Mouse (Mus musculus) limb, embryonic 13.5 days (tissue): ENCODE measurements around the gene Bend6. TPM values are rescaled to one million over a fixed set of nuclear protein-coding genes. Genes with fewer than 3 reads are reported as not detected.

Source experiments
- ATAC-seq: fragments of 200-750 bp; cut with Nextera tagmentation; 2 replicates; pipeline ENCODE4 v1.8.0; 2017; ENCODE audit warnings: low read depth, moderate number of reproducible peaks, moderate TSS enrichment; ENCODE audit not compliant: low FRiP score
- H3K27ac ChIP-seq: fragments of 300-500 bp; sonication (generic); 2 replicates; pipeline ENCODE4 v1.5.1; 2015; ENCODE audit warnings: inconsistent platforms, mild to moderate bottlenecking, moderate library complexity
- H3K27me3 ChIP-seq: fragments of 300-500 bp; sonication (generic); 2 replicates; pipeline ENCODE4 v1.6.1; 2015; ENCODE audit warnings: mild to moderate bottlenecking, inconsistent platforms
- H3K36me3 ChIP-seq: fragments of 300-500 bp; sonication (generic); 2 replicates; pipeline ENCODE4 v1.6.1; 2015; ENCODE audit warnings: inconsistent platforms, mild to moderate bottlenecking, moderate library complexity
- H3K4me1 ChIP-seq: fragments of 300-500 bp; sonication (generic); 2 replicates; pipeline ENCODE4 v1.6.1; 2015; ENCODE audit warnings: inconsistent platforms
- H3K4me2 ChIP-seq: fragments of 300-500 bp; sonication (generic); replicated peaks from 2 replicates; pipeline ENCODE4 v1.6.1; 2015; ENCODE audit warnings: inconsistent platforms, mild to moderate bottlenecking, moderate library complexity
- H3K4me3 ChIP-seq: fragments of 300-500 bp; sonication (generic); 2 replicates; pipeline ENCODE4 v1.5.1; 2015; ENCODE audit warnings: moderate library complexity, mild to moderate bottlenecking, inconsistent platforms
- H3K9ac ChIP-seq: fragments of 300-500 bp; sonication (generic); 2 replicates; pipeline ENCODE4 v1.6.1; 2015; ENCODE audit warnings: mild to moderate bottlenecking, inconsistent platforms
- H3K9me3 ChIP-seq: fragments of 300-500 bp; sonication (generic); 2 replicates; pipeline ENCODE4 v1.6.1; 2016; ENCODE audit warnings: inconsistent platforms
- WGBS: fragments of 180-500 bp; shearing (Covaris S2); methylation state at CpG from one replicate; pipeline ENCODE4 v1.1.7; 2015; 5-methylcytosine and 5-hydroxymethylcytosine counted together
- polyA plus RNA-seq: library from polyadenylated mRNA; unstranded; fragments of >200 nt; fragmentation: Nextera tagmentation; extraction: Ambion mirVana; gene quantifications from 2 replicates; pipeline ENCODE4 v1.2.1, GENCODE M21; 2015

Bend6 gene
- polyA plus RNA-seq, 1 experiment from 2014 or later: 1.7 TPM

GRCm38 (mm10) chr1:33903587-33903986 is 4.0 kb downstream of the Bend6 start:
- H3K4me1 ChIP-seq: peaks cover 4% of the 10 kb centered on the region
- H3K36me3 ChIP-seq: no peaks in the 10 kb centered on the region
- H3K4me2 ChIP-seq: peak overlapping the region; percentile 27
- H3K9me3 ChIP-seq: no peaks in the 10 kb centered on the region
- no peak overlapping the region for H3K4me3 ChIP-seq
- ATAC-seq: no peak
- H3K27me3 ChIP-seq: peaks cover 36% of the 10 kb centered on the region
- WGBS: 26% methylated on average over 9 of the region's 9 CpGs
- no peak overlapping the region for H3K27ac ChIP-seq
- H3K9ac ChIP-seq: no peak overlapping the region

- 67% methylated on average over 8 of the region's 8 CpGs for WGBS
- Histone ChIP-seq H3K36me3 (no peaks in the 10 kb centered on the region), H3K4me1 (no peaks in the 10 kb centered on the region), H3K4me2 (no peak overlapping the region), H3K9ac (no peak overlapping the region), H3K27ac (no peak overlapping the region), H3K27me3 (peaks cover 10% of the 10 kb centered on the region), H3K4me3 (no peak overlapping the region), H3K9me3 (no peaks in the 10 kb centered on the region)
- ATAC-seq: no peak
These were observed 7.4 kb downstream of the Bend6 start for GRCm38 (mm10) chr1:33900175-33900574.

GRCm38 (mm10) chr1:33898373-33898772 is 9.2 kb downstream of the Bend6 start:
- WGBS: 89% methylated on average over 6 of the region's 6 CpGs
- Histone ChIP-seq H3K4me2 (no peak overlapping the region), H3K9ac (no peak overlapping the region), H3K4me1 (no peaks in the 10 kb centered on the region), H3K27me3 (no peaks in the 10 kb centered on the region), H3K9me3 (no peaks in the 10 kb centered on the region), H3K36me3 (no peaks in the 10 kb centered on the region), H3K27ac (no peak overlapping the region), H3K4me3 (no peak overlapping the region)
- ATAC-seq: no peak

GRCm38 (mm10) chr1:33897426-33897825 is 10.2 kb downstream of the Bend6 start:
- H3K36me3 ChIP-seq: no peaks in the 10 kb centered on the region
- no peak for ATAC-seq
- H3K4me1 ChIP-seq: no peaks in the 10 kb centered on the region
- H3K27ac ChIP-seq: no peak overlapping the region
- 89% methylated on average over 11 of the region's 11 CpGs for WGBS
- no peak overlapping the region for H3K4me2 ChIP-seq
- H3K9me3 ChIP-seq: no peaks in the 10 kb centered on the region
- H3K4me3 ChIP-seq: no peak overlapping the region
- H3K27me3 ChIP-seq: no peaks in the 10 kb centered on the region
- H3K9ac ChIP-seq: no peak overlapping the region

- WGBS: 82% methylated on average over 4 of the region's 4 CpGs
- no peaks in the 10 kb centered on the region for H3K9me3 ChIP-seq
- no peaks in the 10 kb centered on the region for H3K4me1 ChIP-seq
- H3K27ac ChIP-seq: no peak overlapping the region
- no peaks in the 10 kb centered on the region for H3K36me3 ChIP-seq
- ATAC-seq: no peak
- H3K4me2 ChIP-seq: no peak overlapping the region
- H3K27me3 ChIP-seq: no peaks in the 10 kb centered on the region
- no peak overlapping the region for H3K9ac ChIP-seq
- no peak overlapping the region for H3K4me3 ChIP-seq
These were observed 10.9 kb downstream of the Bend6 start for GRCm38 (mm10) chr1:33896666-33897065.

- Histone ChIP-seq H3K9me3 (no peaks in the 10 kb centered on the region), H3K4me3 (no peak overlapping the region), H3K4me1 (no peaks in the 10 kb centered on the region), H3K27me3 (no peaks in the 10 kb centered on the region), H3K4me2 (no peak overlapping the region), H3K9ac (no peak overlapping the region), H3K36me3 (no peaks in the 10 kb centered on the region), H3K27ac (no peak overlapping the region)
- 77% methylated on average over 6 of the region's 6 CpGs for WGBS
- ATAC-seq: no peak
These were observed 11.5 kb downstream of the Bend6 start for GRCm38 (mm10) chr1:33896116-33896515.

GRCm38 (mm10) chr1:33892784-33893183 is 14.8 kb downstream of the Bend6 start:
- H3K9ac ChIP-seq: no peak overlapping the region
- ATAC-seq: no peak
- WGBS: 68% methylated on average over 10 of the region's 10 CpGs
- H3K4me2 ChIP-seq: no peak overlapping the region
- H3K36me3 ChIP-seq: no peaks in the 10 kb centered on the region
- no peak overlapping the region for H3K27ac ChIP-seq
- no peak overlapping the region for H3K4me3 ChIP-seq
- no peaks in the 10 kb centered on the region for H3K4me1 ChIP-seq
- H3K9me3 ChIP-seq: no peaks in the 10 kb centered on the region
- H3K27me3 ChIP-seq: no peaks in the 10 kb centered on the region

- Histone ChIP-seq H3K27ac (no peak overlapping the region), H3K9me3 (no peaks in the 10 kb centered on the region), H3K36me3 (no peaks in the 10 kb centered on the region), H3K4me1 (0 out of 2 replicates have a peak, but pooled peaks cover 4% of the 10 kb centered on the region), H3K4me2 (peak overlapping the region; percentile 56), H3K27me3 (no peaks in the 10 kb centered on the region), H3K9ac (no peak overlapping the region), H3K4me3 (peak overlapping the region; percentile 28)
- no peak for ATAC-seq
- WGBS: 14% methylated on average over 18 of the region's 18 CpGs
These were observed 24.3 kb downstream of the Bend6 start for GRCm38 (mm10) chr1:33883102-33883839.

GRCm38 (mm10) chr1:33878170-33878569 is 29.4 kb downstream of the Bend6 start:
- ATAC-seq: no peak
- H3K4me2 ChIP-seq: no peak overlapping the region
- H3K27me3 ChIP-seq: no peaks in the 10 kb centered on the region
- H3K36me3 ChIP-seq: no peaks in the 10 kb centered on the region
- no peak overlapping the region for H3K4me3 ChIP-seq
- no peak overlapping the region for H3K9ac ChIP-seq
- no peak overlapping the region for H3K27ac ChIP-seq
- 81% methylated on average over 7 of the region's 7 CpGs for WGBS
- H3K9me3 ChIP-seq: no peaks in the 10 kb centered on the region
- H3K4me1 ChIP-seq: no peaks in the 10 kb centered on the region

GRCm38 (mm10) chr1:33876416-33876815 is 31.2 kb downstream of the Bend6 start:
- no peak overlapping the region for H3K4me2 ChIP-seq
- H3K4me3 ChIP-seq: no peak overlapping the region
- no peak overlapping the region for H3K9ac ChIP-seq
- ATAC-seq: no peak
- no peaks in the 10 kb centered on the region for H3K4me1 ChIP-seq
- 79% methylated on average over 3 of the region's 3 CpGs for WGBS
- H3K36me3 ChIP-seq: no peaks in the 10 kb centered on the region
- no peaks in the 10 kb centered on the region for H3K27me3 ChIP-seq
- no peaks in the 10 kb centered on the region for H3K9me3 ChIP-seq
- no peak overlapping the region for H3K27ac ChIP-seq

GRCm38 (mm10) chr1:33875691-33876090 is 31.9 kb downstream of the Bend6 start:
- 42% methylated on average over 6 of the region's 6 CpGs for WGBS
- Histone ChIP-seq H3K9ac (no peak overlapping the region), H3K4me2 (no peak overlapping the region), H3K27ac (no peak overlapping the region), H3K27me3 (no peaks in the 10 kb centered on the region), H3K9me3 (no peaks in the 10 kb centered on the region), H3K4me1 (no peaks in the 10 kb centered on the region), H3K36me3 (no peaks in the 10 kb centered on the region), H3K4me3 (no peak overlapping the region)
- ATAC-seq: no peak

- no peak for ATAC-seq
- Histone ChIP-seq H3K4me1 (no peaks in the 10 kb centered on the region), H3K27me3 (no peaks in the 10 kb centered on the region), H3K36me3 (no peaks in the 10 kb centered on the region), H3K4me2 (no peak overlapping the region), H3K4me3 (no peak overlapping the region), H3K27ac (no peak overlapping the region), H3K9me3 (no peaks in the 10 kb centered on the region), H3K9ac (no peak overlapping the region)
- WGBS: 77% methylated on average over 5 of the region's 5 CpGs
These were observed 34.1 kb downstream of the Bend6 start for GRCm38 (mm10) chr1:33873561-33873960.

GRCm38 (mm10) chr1:33869437-33869836 is 38.2 kb downstream of the Bend6 start:
- Histone ChIP-seq H3K36me3 (no peaks in the 10 kb centered on the region), H3K9me3 (no peaks in the 10 kb centered on the region), H3K9ac (no peak overlapping the region), H3K27ac (no peak overlapping the region), H3K4me3 (no peak overlapping the region), H3K4me1 (no peaks in the 10 kb centered on the region), H3K4me2 (no peak overlapping the region), H3K27me3 (no peaks in the 10 kb centered on the region)
- ATAC-seq: no peak
- 88% methylated on average over 3 of the region's 3 CpGs for WGBS
